Mouse (Mus musculus): Measurements from ENCODE around the gene Sept4.

Sept4 gene

GRCm38 (mm10) chr11:87602234-87602633, 33.5 kb downstream of the Sept4 start:
- DNase-seq: no peak

GRCm38 (mm10) chr11:87603571-87603970, 34.9 kb downstream of the Sept4 start:
- DNase-seq: no peak

- no peak for DNase-seq
Measured at GRCm38 (mm10) chr11:87609264-87609663, 40.6 kb downstream of the Sept4 start.

GRCm38 (mm10) chr11:87611547-87611946, 42.8 kb downstream of the Sept4 start:
- no peak for DNase-seq

GRCm38 (mm10) chr11:87613972-87614371, 45.3 kb downstream of the Sept4 start:
- DNase-seq: no peak

GRCm38 (mm10) chr11:87615551-87615950, 46.8 kb downstream of the Sept4 start:
- no peak for DNase-seq

- DNase-seq: no peak
Measured at GRCm38 (mm10) chr11:87615952-87616351, 47.2 kb downstream of the Sept4 start.

GRCm38 (mm10) chr11:87616790-87617474, 48.2 kb downstream of the Sept4 start, which contains the start of gene Hsf5:
TSS of gene Hsf5 (plus strand) at chr11:87617164.
- no peak for DNase-seq

- no peak for DNase-seq
Measured at GRCm38 (mm10) chr11:87617606-87618005, 48.9 kb downstream of the Sept4 start.

GRCm38 (mm10) chr11:87623160-87623559, 54.5 kb downstream of the Sept4 start:
- no peak for DNase-seq

GRCm38 (mm10) chr11:87629859-87630258, 61.2 kb downstream of the Sept4 start:
- no peak for DNase-seq

GRCm38 (mm10) chr11:87638793-87639192, 70.1 kb downstream of the Sept4 start:
- DNase-seq: no peak

GRCm38 (mm10) chr11:87639206-87639605, 70.5 kb downstream of the Sept4 start:
- DNase-seq: no peak
